Mouse (Mus musculus): ENCODE data around the gene Abca17.

Gene Abca17

DNA sequence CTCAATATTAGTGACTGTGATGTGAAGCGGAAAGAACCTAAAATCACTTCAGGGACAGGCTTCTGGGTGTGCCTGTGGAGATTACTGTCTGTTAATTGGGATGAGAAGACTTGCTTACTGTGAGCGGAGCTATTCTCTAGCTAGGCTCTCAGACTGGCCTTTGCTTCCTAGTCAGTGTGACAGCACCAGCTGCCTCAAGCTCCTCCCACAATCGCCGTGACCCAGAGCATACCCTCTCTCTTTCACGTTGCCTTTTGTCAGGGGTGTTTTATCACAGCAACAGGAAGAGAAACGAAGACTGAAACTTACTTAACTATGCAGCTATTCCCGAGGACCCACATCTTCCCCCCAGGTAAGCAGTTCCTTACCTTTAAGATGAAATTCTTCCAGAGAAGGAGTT is 4.0 kb downstream of the Abca17 start:
- no peak for DNase-seq (ENCODE audit: low read depth, low spot score)

DNA sequence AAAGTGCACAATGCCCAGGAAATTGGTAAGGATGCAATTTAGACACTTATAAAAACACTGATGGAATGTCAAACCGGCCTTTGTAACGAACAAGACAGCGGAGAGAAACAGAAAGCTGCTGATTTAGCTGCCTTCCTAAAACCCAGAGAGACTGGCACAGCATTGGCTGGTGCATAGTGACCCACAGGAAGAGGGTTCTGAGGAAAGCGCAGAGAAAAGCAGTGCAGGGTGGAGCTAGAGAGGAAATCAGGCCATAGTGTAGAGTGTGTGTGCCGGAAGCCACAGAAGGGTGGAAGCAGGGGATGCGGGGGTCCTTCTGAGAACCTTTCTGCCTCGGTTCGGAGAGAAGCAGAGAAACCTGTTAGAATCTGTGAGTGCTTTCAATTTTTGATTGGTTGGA is 6.2 kb downstream of the Abca17 start:
- no peak for DNase-seq (ENCODE audit: low read depth, low spot score)

DNA sequence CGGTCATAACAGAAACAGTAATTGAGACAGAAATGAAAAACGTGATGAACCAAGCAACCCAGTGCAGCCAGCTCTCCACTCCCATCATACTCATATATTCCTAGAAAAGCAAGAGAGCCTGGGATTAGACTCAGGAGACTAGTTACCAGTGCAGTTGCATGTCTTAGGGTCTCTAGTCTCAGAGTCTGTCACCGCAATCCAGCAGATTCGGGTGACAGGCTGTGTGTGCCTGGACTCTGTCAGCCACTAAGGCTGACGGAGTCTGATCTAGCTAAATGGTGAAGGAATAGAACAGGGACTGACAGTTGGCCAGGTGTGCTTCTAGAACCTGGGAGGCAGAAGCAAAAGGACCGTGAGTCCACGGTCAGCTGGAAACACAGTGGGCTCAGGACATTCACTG is 23.2 kb downstream of the Abca17 start:
- DNase-seq (ENCODE audit: low read depth, low spot score) = no peak

DNA sequence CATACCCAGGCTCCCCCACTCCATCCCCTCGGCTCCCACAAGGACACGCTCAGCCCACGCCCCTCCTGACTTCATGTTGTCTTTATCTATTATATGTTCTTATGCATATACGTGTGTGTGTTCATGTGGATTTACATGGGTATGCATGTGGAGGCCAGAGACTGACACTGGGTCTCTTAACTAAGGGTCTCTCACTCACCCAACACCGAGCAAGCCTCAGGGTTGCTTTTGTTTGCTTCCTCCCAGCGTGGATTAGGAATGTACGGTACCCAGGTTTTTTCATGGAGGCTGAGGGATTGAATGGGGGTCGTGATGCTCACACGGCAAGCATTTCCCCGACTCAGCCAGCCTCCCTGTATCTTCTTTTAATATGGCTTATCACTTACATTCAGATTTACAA is 25.8 kb downstream of the Abca17 start:
- DNase-seq (ENCODE audit: low read depth, low spot score) = no peak

DNA sequence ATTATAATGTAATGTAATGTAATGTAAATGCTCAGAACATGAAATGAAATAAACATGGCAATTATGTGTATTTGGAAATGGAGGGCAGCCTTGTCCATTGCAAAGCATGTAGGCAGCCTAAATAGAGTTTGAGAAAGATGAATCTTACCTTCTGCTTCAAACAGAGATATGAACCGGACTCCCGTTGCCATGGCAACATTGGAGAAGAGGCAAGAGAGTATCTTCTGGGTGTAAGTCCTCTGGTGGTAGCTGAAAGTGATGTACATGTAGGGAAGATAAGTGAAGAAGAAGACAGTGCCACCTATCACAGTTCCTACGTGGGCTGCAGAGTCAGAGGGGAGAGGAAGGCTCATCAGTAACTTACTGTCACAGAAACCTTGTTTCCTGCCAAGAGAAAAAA is 30.0 kb downstream of the Abca17 start:
- DNase-seq (ENCODE audit: low read depth, low spot score) = peak; percentile 33

DNA sequence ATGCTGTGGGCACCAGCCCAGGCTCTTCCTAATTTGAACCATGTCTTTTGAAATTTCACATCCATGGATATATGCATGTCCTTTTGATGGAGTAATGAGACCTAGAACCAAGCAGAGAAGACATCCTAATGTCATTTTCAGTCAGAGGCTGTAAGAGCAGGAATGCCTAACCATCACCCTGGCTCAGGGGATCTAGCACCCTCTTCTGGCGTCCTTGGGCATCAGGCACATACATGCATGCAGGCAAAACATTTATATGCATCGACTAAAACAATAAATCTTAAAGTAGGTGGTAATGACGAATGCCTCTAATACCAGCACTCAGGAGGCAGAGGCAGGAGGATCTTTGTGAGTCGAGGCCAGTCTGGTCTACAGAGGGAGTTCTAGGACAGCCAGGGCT is 43.4 kb downstream of the Abca17 start:
- DNase-seq (ENCODE audit: low read depth, low spot score) = no peak

DNA sequence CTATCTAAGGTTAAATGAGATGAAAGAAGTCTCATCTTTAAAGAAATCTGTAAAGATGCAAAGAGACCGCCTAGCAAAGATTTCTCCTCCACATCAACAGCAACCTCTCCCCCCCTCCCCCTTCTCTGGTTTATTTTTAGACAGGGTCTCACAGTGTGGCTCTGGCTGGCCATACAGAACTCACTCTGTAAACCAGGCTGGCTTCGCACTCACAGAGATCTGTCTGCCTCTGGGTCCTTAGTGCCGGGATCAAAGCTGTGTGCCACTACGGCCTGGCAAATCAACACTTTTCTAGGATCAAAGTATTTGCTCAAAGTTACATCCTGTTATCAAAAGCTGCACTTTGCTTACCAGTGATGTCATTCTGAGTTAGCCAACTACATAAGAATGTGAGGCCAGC is 50.2 kb downstream of the Abca17 start:
- DNase-seq (ENCODE audit: low read depth, low spot score) = no peak

DNA sequence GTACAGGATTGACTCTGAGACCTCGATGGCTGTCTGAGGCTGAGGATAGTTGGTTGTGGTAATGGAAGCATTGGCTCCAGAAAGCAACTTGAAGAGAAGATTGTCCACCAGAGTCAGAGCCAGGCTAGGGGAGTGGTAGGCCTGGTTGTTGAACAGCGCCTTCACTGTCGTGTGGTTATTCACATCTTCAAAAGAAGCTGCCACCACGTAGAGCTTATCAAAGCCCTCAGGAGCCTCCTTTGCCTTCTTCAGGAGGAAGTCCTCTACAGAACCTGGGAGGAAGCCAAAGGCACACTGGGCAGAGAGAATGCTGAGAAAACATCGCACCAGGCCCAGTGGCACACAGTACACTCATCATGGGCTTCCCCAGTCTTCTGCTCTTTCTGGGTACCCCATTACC is 61.5 kb downstream of the Abca17 start:
- no peak for DNase-seq (ENCODE audit: low read depth, low spot score)

DNA sequence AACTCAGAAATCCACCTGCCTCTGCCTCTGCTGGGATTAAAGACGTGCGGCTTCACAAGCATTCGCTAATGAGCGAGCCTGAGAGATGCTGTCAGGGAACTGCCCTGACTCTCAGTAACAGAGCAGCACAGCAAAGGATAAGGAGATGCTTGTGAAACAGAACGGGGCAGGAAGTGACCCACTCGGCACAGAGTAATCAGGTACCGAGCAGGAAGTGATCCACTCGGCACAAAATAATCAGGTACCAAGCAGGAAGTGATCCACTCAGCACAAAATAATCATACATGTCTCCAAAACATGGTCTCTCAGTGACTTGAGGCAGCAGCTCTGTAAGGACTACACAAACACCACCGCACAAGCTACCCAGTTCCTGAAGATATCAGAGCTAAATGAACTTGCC is 62.4 kb downstream of the Abca17 start:
- DNase-seq (ENCODE audit: low read depth, low spot score) = no peak

DNA sequence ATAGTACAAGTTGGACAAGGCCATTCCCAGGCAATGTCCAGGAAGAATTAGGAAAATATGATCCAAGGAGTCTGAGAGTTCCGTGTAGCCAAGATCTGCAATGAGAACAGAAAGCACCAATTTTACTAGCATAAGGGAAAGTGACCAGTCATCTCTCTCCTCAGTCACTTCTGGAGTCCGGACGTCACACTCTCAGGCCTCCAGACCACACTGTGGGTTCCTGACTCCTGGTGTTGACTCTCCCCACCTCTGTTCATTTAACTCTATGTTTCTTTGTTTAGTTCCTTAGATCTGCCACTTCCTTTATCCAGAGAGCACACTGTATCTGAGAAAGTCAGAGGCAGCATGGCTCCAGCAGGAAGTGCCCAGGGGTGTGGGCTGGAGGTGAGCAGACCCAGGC is 65.2 kb downstream of the Abca17 start:
- DNase-seq (ENCODE audit: low read depth, low spot score) = no peak

DNA sequence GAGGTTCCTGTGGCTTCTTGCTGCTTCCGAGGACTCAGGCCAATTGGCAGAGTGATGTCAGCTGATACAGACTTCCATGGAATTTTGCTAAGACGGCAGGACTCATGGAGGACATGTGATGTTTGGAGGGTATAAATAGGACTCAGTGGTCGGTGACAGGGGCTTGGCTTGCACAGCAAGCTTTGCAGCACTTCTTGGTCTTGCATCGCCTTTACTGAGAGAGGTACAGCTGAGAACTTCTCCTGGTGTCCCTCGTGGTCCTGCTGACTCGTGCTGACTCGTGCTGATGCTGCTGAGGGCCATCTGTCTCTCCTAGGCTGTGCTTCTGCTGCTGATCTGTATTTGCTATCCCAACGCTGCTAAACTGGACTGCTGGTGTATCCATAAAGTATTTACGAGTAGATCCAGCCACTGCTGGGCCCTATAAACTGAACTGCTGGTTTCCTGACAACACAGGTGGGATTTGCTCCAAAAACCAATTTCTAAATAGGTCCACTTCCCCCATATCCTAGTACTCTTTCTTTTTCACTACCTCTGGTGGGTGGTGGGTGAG is 67.5 kb downstream of the Abca17 start:
- no peak for DNase-seq (ENCODE audit: low read depth, low spot score)

DNA sequence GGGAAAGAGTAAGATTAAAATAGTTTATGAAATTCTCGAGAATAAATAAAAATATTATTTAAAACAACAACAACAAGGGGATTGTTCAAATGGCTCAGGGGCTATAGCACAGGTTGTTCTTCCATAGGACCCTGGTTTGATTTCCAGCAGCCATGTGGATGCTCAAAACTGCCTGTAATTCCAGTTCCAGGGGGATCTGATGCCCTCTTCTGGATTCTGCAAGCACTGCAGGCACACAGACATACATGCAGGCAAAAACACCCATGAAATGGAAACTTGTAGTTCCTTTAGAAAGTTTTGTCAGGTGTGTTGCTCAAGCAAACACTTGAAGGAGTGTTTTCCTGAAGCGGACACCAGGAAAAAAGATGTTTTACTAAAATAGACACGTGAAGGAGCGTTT is 68.2 kb downstream of the Abca17 start:
- no peak for DNase-seq (ENCODE audit: low read depth, low spot score)

DNA sequence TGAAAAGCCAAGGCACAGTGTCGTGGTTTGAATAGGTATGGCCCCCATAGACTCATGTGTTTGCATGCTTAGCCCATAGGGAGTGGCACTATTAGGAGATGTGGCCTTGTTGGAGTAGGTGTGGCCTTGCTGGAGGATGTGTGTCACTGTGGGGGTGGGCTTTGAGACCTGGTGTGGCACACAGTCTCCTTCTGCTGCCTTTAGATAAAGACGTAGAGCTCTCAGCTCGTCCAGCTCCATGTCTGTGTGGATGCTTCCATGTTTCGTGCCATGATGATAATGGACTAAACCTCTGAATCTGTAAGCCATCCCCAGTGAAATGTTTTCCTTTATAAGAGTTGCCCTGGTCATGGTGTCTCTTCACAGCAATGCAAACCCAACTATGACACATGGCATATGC is 71.0 kb downstream of the Abca17 start:
- DNase-seq (ENCODE audit: low read depth, low spot score) = no peak

DNA sequence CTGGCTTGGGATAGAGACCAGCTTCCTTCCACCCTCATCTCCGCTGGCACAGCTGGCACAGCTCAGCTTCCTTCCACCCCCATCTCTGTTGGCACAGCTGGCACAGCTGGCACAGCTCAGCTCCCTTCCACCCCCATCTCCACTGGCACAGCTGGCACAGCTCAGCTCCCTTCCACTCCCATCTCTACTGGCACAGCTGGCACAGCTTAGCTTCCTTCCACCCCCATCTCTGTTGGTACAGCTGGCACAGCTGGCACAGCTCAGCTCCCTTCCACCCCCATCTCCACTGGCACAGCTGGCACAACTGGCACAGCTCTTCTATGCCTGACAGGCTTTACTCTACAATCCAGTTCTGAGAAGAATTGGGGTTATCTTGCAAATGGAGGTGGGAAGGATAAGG is 83.7 kb downstream of the Abca17 start:
- no peak for DNase-seq (ENCODE audit: low read depth, low spot score)

DNA sequence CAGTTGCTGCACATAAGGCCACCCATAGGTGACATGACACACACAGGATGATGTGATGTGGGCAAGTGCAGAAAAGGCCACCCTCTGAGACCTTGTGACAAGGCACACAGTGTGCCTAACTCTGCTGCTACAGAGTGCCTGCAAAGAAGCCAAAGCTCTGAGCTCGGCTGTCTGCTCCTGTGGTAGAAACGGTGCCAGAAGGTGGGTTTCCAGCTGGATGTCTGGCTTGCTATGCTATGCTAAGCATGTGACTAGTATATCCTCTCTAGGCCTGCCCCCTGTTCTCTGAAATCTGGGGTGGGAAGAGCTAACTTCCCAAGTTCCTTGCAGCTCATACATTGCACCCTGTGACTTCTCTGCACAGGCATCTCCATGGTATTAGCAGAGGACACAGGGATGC is 86.1 kb downstream of the Abca17 start:
- no peak for DNase-seq (ENCODE audit: low read depth, low spot score)

DNA sequence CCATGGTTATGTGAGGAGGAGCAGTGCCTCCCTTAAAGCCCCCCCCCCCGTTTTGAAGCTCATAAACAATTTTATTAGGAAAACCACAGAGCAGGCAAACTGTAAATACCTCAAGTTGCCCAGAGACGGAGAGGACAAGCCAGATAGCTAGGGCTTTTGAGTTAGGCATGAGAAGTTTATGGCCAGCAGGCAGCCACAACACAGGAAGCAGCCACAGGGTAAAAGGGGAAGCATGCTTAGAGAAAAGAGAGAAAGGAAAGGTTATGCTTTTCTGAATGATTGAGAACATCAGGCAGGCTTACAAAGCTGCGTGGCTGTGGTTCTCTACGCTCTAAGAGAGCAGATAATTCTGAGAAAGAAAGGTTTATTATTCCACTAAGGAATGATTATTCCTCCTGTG is 90.4 kb downstream of the Abca17 start:
- DNase-seq (ENCODE audit: low read depth, low spot score) = no peak

DNA sequence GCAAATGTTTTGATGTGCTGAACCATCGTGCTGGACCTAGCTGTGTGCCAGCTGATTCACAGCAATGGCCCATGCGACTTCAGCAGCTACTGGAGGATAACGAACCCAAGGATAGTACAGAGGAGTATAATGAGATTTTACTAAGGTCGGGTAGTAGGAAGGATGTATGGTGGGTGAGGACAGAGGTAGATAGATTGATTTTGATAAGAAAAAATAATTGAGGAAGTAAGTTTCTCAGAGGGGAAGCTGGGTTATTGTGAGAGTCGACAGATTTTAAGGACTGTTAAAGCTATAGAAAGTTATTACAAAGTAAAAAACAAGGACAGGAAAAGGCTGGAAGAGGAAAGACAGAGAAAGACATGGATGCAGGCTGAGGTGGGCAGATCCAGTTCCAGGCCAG is 91.2 kb downstream of the Abca17 start:
- no peak for DNase-seq (ENCODE audit: low read depth, low spot score)

DNA sequence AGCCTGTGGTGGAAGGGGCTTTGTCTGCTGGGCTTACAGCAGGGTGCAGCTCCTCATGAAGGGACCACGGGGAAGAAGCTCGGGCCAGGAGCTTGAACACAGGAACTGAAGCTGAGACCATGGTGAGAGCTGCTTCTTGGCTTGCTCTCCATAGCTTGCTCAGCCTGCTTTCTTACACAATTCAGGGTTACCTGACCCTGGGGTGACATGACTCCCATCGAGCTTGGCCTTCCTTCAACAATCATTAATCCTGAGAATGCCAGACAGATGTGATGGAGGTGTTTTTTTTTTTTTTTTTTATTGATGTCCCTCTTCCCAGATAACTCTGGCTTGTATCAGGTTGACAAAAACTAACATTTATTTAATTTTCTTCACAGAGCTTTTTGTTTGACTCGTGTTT is 91.9 kb downstream of the Abca17 start:
- DNase-seq (ENCODE audit: low read depth, low spot score) = no peak

DNA sequence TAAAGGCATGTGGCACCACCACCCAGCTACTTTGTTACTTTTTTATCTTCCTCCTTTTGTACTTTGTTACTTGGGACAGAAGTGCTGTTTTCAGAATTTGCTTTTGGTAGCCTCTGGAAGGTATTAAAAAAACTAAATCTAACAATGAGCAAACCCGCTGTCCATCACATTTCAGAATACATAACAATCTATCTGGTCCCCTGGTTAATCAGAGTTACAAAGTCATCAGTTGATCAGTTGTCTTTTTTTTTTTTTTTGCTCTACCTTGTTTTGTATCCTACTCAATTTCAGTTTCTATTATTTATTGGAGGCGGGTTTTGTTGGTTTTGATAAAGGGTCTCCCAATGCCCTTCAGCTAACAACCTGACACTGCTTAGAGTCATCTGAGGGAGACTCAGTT is 98.5 kb downstream of the Abca17 start:
- DNase-seq (ENCODE audit: low read depth, low spot score) = no peak

DNA sequence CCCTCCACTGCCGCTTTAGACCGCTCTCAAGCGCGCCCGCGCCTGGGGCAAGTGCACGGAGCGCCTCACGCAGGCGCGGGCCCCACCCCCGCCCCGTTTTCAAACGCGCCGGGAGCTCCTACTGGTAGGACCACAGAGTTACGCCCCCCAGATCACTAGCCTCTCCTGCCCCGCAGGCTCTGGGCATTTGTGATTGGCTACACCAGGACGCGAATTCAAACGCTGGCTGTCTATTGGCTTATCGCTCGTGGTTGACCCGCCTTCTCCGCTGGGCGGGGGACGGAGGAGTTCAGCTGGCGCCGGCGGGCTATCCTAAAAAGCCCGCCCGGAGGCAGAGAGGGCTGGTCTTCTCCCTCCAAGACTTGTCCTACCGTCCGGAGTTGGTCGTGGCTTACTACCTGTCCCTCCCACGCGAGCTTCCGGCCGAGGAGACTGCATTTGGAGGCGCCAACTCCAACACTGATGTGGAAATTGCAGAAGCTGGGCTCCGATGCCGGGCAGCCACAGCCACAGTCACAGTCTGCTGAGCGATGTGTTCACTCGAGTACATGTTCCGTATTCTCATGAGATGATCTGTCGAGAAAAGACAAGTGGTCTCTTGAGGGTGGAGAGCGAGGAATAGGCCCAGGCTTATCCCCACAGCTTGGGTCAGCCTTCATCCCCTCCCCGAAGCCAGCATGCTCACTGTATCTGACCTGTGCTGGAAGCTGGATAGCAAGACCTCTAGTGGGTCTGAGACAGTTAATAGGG is 99.4 kb downstream of the Abca17 start, which contains the start of gene Ccnf:
Gene Ccnf, minus strand, starts transcription at position 165 of the 750 bp plus-strand sequence.
- DNase-seq (ENCODE audit: low read depth, low spot score) = peak; percentile 96

DNA sequence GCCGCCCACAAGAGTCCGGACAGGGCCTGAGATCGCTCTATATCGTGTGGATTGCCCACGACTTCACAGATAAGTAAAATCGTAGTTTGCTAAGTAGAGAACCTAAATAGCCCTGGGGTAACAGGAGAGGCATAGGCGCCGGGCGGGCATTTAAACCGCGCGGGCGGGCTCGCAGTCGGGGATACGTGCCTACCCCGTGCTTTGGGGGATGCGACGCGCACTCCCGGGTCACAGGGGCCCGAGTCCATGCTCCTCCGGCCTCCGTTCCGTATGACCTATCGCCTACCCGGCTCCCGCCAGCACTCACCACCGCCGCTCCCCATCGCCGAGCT is 99.9 kb downstream of the Abca17 start:
- no peak for DNase-seq (ENCODE audit: low read depth, low spot score)

DNA sequence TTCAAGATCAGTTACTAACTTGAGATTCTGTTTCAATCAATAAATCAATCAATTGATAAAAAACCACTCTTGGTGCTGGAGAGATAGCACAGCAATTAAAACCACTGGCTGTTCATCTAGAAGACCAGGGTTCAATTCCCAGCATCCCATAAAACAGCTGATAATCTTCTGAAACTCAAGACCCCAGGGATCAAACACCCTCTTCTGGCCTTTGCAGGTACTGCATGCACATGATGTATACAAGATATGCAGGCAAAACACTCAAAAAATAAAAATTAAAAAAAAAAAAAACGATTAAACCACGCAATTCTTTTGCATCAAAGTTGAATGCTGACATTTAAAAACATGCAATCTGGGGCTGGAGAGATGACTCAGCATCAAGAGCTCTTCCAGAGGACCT is 102.2 kb downstream of the Abca17 start:
- DNase-seq (ENCODE audit: low read depth, low spot score) = no peak

DNA sequence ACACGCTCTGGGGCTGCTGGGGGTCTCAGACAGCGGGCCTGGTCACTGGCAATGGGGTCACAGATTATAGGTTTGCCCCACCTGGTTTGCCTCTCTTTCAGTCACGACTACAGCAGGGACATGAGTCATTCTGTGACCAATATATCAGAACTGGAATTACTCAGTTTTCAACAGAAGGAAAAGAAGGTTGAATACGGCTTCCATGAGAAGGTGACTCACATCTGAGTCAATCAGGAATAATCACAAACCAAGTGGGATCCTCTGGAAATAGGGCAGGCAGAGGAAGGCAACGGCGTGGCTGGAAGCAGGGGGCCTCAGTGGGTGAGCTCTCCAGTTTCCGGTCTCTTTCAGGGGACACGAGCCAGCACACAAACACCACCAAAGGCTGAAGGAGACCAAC is 106.8 kb downstream of the Abca17 start:
- DNase-seq (ENCODE audit: low read depth, low spot score) = no peak

All from telencephalon, adult 2 months (tissue).